Mouse (Mus musculus) adrenal gland, adult 10 weeks (tissue): ENCODE data around the gene Coro2b. TPM values are rescaled to one million over a fixed set of nuclear protein-coding genes. Genes with fewer than 3 reads are reported as not detected.

Experiments used
- polyA plus RNA-seq: library from polyadenylated mRNA; stranded (reverse); fragments of 350-450 nt; fragmentation: Illumina TruSeq; extraction: RNeasy Lipid Tissue Mini Kit (QIAGEN cat#74804); gene quantifications from one replicate; pipeline ENCODE4 v1.2.3, GENCODE M21; 2014; ENCODE audit warnings: low read depth, low replicate concordance

Gene Coro2b
- polyA plus RNA-seq = 3.0 TPM

DNA sequence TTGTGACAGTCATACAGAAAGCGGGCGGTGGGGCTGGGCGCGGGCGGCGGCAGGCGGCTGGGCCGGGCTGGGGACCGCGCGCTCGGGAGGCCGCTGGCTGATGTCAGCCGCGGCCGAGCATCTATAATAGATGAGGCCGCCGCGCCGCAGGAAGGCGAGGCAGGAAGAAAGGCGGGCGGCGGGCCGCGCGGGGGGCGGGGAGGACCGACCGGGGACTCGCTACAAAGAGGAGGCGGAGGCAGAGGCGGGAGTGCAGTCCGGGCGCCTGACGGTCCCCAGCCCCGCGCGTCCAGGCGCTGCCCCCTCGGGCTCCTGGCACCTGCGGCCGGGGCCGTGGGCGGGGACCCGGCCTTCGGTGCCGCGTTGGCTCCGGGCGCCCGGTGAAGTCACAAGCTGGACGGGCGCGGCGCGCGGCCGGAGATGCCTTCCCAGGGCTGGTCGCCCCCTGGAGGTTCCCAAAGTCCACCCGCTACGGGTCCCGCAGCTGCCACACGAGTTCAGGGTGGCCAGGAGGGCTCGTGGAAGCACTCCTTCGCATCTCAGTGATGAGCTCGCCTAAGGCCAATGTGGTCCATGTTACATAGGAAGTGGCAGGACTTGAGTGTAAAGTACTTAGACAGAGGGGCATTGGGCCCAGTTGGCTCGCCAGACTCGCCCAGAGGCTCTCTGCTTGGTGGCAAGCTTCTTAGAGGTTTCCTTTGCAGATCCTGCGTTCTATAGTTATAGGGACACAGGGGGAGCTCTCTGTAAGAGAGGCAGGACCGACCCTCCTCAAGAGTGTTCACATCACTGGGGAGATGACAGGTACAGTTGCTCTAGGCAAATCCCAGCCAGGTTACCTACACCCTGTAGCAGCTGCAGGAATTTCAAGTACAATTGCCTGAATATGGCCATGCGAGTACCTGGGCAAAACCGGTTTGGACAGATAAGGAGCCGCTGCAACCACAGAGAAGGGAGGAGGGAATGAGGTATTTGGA is at the start of gene Coro2b:
Coro2b (minus strand) TSS at position 390 of the 977 bp plus-strand sequence.

Other genes starting within 250 kb of the Coro2b start
- gene Anp32a, start 195.8 kb downstream of the Coro2b start, polyA plus RNA-seq = 1,909 TPM
- 0.17 TPM for gene Itga11, start 140.8 kb upstream of the Coro2b start, polyA plus RNA-seq